Mouse (Mus musculus) brain, adult 2 months (tissue): ENCODE results near the gene Olfr15.
"Not testable (repeated sequence)": the region's sequence is repeated elsewhere in the genome, so short reads cannot be mapped to it uniquely, and the experiment has no call there.

ENCODE experiments used
- DNase-seq: peaks from one replicate; pipeline ENCODE4 v3.0.0; 2011; ENCODE audit warnings: low read depth, low spot score

The Olfr15 gene

GRCm38 (mm10) chr16:3830588-3831109 lies at the start of gene Olfr15:
Gene Olfr15 (plus strand): TSS chr16:3830878.
- no peak for DNase-seq

GRCm38 (mm10) chr16:3781237-3781636 lies 49.4 kb upstream of the Olfr15 start:
- no peak for DNase-seq

- no peak for DNase-seq
These were observed 42.3 kb upstream of the Olfr15 start for GRCm38 (mm10) chr16:3788394-3788793.

GRCm38 (mm10) chr16:3808176-3808575 lies 22.5 kb upstream of the Olfr15 start:
- DNase-seq = no peak

- DNase-seq = not testable (repeated sequence)
These were observed 16.0 kb upstream of the Olfr15 start for GRCm38 (mm10) chr16:3814667-3815066.

GRCm38 (mm10) chr16:3820202-3820601 lies 10.5 kb upstream of the Olfr15 start:
- DNase-seq = no peak

- DNase-seq = no peak
These were observed 2.7 kb upstream of the Olfr15 start for GRCm38 (mm10) chr16:3828021-3828420.

GRCm38 (mm10) chr16:3829727-3830126 lies 951 bp upstream of the Olfr15 start:
- no peak for DNase-seq

GRCm38 (mm10) chr16:3835461-3835860 lies 4.8 kb downstream of the Olfr15 start:
- no peak for DNase-seq

GRCm38 (mm10) chr16:3839157-3839885 lies 8.6 kb downstream of the Olfr15 start:
- peak; percentile 44 for DNase-seq

- peak; percentile 14 for DNase-seq
These were observed 12.3 kb downstream of the Olfr15 start for GRCm38 (mm10) chr16:3842989-3843388.

GRCm38 (mm10) chr16:3843796-3844195 lies 13.1 kb downstream of the Olfr15 start:
- no peak for DNase-seq

- peak; percentile 98 for DNase-seq
These were observed 16.2 kb downstream of the Olfr15 start, which contains the start of gene Zfp174 for GRCm38 (mm10) chr16:3846711-3847518. Gene Zfp174 (plus strand): TSS chr16:3847268.

GRCm38 (mm10) chr16:3847871-3848270 lies 17.2 kb downstream of the Olfr15 start:
- no peak for DNase-seq

GRCm38 (mm10) chr16:3848416-3848815 lies 17.7 kb downstream of the Olfr15 start:
- no peak for DNase-seq

GRCm38 (mm10) chr16:3851301-3851700 lies 20.6 kb downstream of the Olfr15 start:
- not testable (repeated sequence) for DNase-seq

GRCm38 (mm10) chr16:3852586-3852985 lies 21.9 kb downstream of the Olfr15 start:
- no peak for DNase-seq

GRCm38 (mm10) chr16:3854437-3855182 lies 23.9 kb downstream of the Olfr15 start:
- DNase-seq = no peak

- no peak for DNase-seq
These were observed 25.1 kb downstream of the Olfr15 start for GRCm38 (mm10) chr16:3855776-3856175.

- no peak for DNase-seq
These were observed 28.6 kb downstream of the Olfr15 start for GRCm38 (mm10) chr16:3859254-3859653.

GRCm38 (mm10) chr16:3871815-3872214 lies 41.1 kb downstream of the Olfr15 start:
- DNase-seq = no peak
